ENCODE assay signal across 9 mouse cellular contexts in the genomic region with DNA sequence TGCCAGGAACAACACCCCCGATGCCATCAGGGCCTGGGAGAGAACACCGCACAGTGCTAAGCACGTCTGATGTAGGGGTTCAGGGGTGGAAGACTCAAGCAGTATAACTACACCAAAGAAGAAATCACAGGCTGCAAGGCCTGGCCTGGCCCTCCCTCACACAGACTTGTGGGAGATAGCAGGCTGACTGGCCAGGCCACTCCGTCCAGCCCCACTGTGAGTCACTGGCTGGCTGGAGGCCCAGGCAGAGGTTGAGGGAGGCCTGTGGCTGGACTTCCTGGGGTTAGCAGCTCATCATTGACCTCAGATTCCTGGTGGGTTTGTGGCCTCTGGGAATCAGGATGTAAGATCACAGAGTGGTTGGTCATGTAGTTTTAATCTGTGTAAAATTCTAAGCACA. TPM values are rescaled to one million over a fixed set of nuclear protein-coding genes. Genes with fewer than 3 reads are reported as not detected.
DNase-seq lines count a peak whose midpoint lies in the region; ATAC-seq and TF ChIP-seq lines count a peak whose summit lies in the region.
"Had no signal": no experiment of that assay in that cellular context is flagged by ENCODE, and none has a peak within 500 bp of the region (broad histone marks: within the 10 kb centered on the region; RNA-seq: fewer than 3 reads in every experiment).

No protein-coding gene starts in this region.

- H3K9ac ChIP-seq in liver, adult 2 months (ENCODE audit: low read depth, low read length): no peak overlapping the region
- H3K9ac ChIP-seq in liver, embryonic 11.5 days (ENCODE audit: low read depth, low read length): no peak overlapping the region
- no peak overlapping the region for H3K9ac ChIP-seq in lung, embryonic 15.5 days

- TF ChIP-seq POLR2A in liver, adult 2 months (IDR thresholded peaks at IDR 0.05; ENCODE audit: extremely low read depth, insufficient read depth, low read length): no peak

- H3K27me3 ChIP-seq in liver, adult 2 months (ENCODE audit: control insufficient read depth, insufficient read depth, low read length): no peaks in the 10 kb centered on the region
- H3K27me3 ChIP-seq in liver, embryonic 11.5 days (replicated peaks; ENCODE audit: control insufficient read depth, insufficient read depth, low read length): no peaks in the 10 kb centered on the region
- H3K27me3 ChIP-seq in lung, embryonic 15.5 days: no peaks in the 10 kb centered on the region

- H3K36me3 ChIP-seq in liver, adult 2 months (ENCODE audit: control insufficient read depth, insufficient read depth, low read length): no peaks in the 10 kb centered on the region
- no peaks in the 10 kb centered on the region for H3K36me3 ChIP-seq in liver, embryonic 11.5 days (ENCODE audit: control insufficient read depth, insufficient read depth, low read length)
- no peaks in the 10 kb centered on the region for H3K36me3 ChIP-seq in lung, embryonic 15.5 days

- ATAC-seq in liver, embryonic 11.5 days (replicated peaks; ENCODE audit: low FRiP score): no peak; the same call in 1 of the 2 replicates
- ATAC-seq in lung, embryonic 15.5 days (ENCODE audit: borderline replicate concordance, extremely low read depth, low FRiP score, low TSS enrichment): peak; percentile 76; the same call in 1 of the 2 replicates
- ATAC-seq in CD4-positive, CD25-positive, alpha-beta regulatory T cell, adult 4 months: no peak

- H3K79me2 ChIP-seq in liver, adult 2 months (ENCODE audit: control insufficient read depth, insufficient read depth, low read length): no peaks in the 10 kb centered on the region

- no peaks in the 10 kb centered on the region for H3K9me3 ChIP-seq in liver, embryonic 11.5 days (ENCODE audit: control insufficient read depth, low read length)
- H3K9me3 ChIP-seq in lung, embryonic 15.5 days: no peaks in the 10 kb centered on the region

- no peak overlapping the region for H3K4me3 ChIP-seq in liver, adult 2 months (ENCODE audit: insufficient read depth, low read depth, low read length)
- no peak overlapping the region for H3K4me3 ChIP-seq in liver, embryonic 11.5 days (ENCODE audit: low read depth, low read length)
- no peak overlapping the region for H3K4me3 ChIP-seq in lung, embryonic 15.5 days

- H3K4me1 ChIP-seq in liver, adult 2 months (ENCODE audit: control insufficient read depth, insufficient read depth, low read length): no peaks in the 10 kb centered on the region
- H3K4me1 ChIP-seq in liver, embryonic 11.5 days (replicated peaks; ENCODE audit: control insufficient read depth, insufficient read depth, low read length): no peaks in the 10 kb centered on the region
- peaks cover 24% of the 10 kb centered on the region; the same call in 1 of the 2 replicates for H3K4me1 ChIP-seq in lung, embryonic 15.5 days

- H3K27ac ChIP-seq in liver, adult 2 months (replicated peaks; ENCODE audit: insufficient read depth, low read depth, low read length): peak overlapping the region; percentile 9; the same call in 1 of the 2 replicates
- no peak overlapping the region for H3K27ac ChIP-seq in liver, embryonic 11.5 days (ENCODE audit: low read depth, low read length)
- peak overlapping the region; percentile 54 for H3K27ac ChIP-seq in lung, embryonic 15.5 days

- WGBS in liver, adult 2 months: 70% methylated on average over 4 of the region's 4 CpGs
- 74% methylated on average over 4 of the region's 4 CpGs for WGBS in liver, embryonic 11.5 days
- WGBS in lung, embryonic 15.5 days: 53% methylated on average over 4 of the region's 4 CpGs

- no peak for TF ChIP-seq CTCF in liver, adult 2 months (IDR thresholded peaks at IDR 0.05; ENCODE audit: low read depth, low read length)

- DNase-seq in liver, adult 2 months (ENCODE audit: extremely low read depth, low read depth, low spot score): peak; percentile 19
- no peak for DNase-seq in liver, embryonic 11.5 days (ENCODE audit: low spot score)
- peak; percentile 98 for DNase-seq in fibroblast of lung, adult 2 months (ENCODE audit: low read depth)
- peak; percentile 95 for DNase-seq in heart, postnatal 4 days
- peak; percentile 93 for DNase-seq in urinary bladder, postnatal 14 days (ENCODE audit: low spot score)
- DNase-seq in B cell, adult 2 months: no peak

- H3K4me2 ChIP-seq in liver, embryonic 11.5 days: no peak overlapping the region
- H3K4me2 ChIP-seq in lung, embryonic 15.5 days: no peak overlapping the region

RNA-seq across cellular contexts. Expression of gene Eml1, which starts 22.9 kb away (rescaled TPM):
- total RNA-seq in liver, adult 2 months (2014; rRNA removed): 2.6 and 2.9 TPM in 2 replicates
- polyA plus RNA-seq in liver, adult 2 months (2012; rRNA removed): 1.3 and 2.0 TPM in 2 replicates
- polyA plus RNA-seq in liver, embryonic 11.5 days (2014; fragmentation: Nextera tagmentation; extraction: Ambion mirVana): 14.8 and 18.3 TPM in 2 replicates
- total RNA-seq in heart, postnatal 4 days (2021): 10 to 100 TPM; 78.1 to 80.5 TPM
- polyA plus RNA-seq in lung, embryonic 15.5 days (2015; fragmentation: Nextera tagmentation; extraction: Ambion mirVana): 107 and 117 TPM in 2 replicates
- polyA plus RNA-seq in CD4-positive, CD25-positive, alpha-beta regulatory T cell, adult 4 months (2017; shearing (Covaris generic)): under 1 TPM in 1 of 2 experiments, not detected in 1; 0.32 TPM
- total RNA-seq: hematopoietic stem cell, adult 5-6 weeks had no signal

RNA-seq across cellular contexts. Expression of gene Cyp46a1, which starts 59.5 kb away (rescaled TPM):
- total RNA-seq in liver, adult 2 months (2014; rRNA removed): 0.81 and 0.83 TPM in 2 replicates
- 2.5 and 3.0 TPM in 2 replicates for polyA plus RNA-seq in liver, adult 2 months (2012; rRNA removed)
- polyA plus RNA-seq in liver, embryonic 11.5 days (2014; fragmentation: Nextera tagmentation; extraction: Ambion mirVana): 1.0 and 2.2 TPM in 2 replicates
- total RNA-seq in heart, postnatal 4 days (2021): 1 to 10 TPM; 2.5 to 3.3 TPM
- polyA plus RNA-seq in lung, embryonic 15.5 days (2015; fragmentation: Nextera tagmentation; extraction: Ambion mirVana): 6.3 and 6.6 TPM in 2 replicates
- not detected for polyA plus RNA-seq in CD4-positive, CD25-positive, alpha-beta regulatory T cell, adult 4 months (2017; shearing (Covaris generic))

Comparison
In these comparisons a context has a peak if more than half of its experiments do, and no peak if none do; other contexts are left out.
1. DNase-seq: peak in liver, adult 2 months (single experiment), fibroblast of lung, adult 2 months (single experiment), heart, postnatal 4 days (single experiment) and urinary bladder, postnatal 14 days (single experiment); none in liver, embryonic 11.5 days (single experiment) and B cell, adult 2 months (0 of 2).